Mouse (Mus musculus) c-Kit-positive CD71-negative TER-119-negative erythroid progenitor cells, embryonic 14.5 days (primary cell): ENCODE data around the gene Spop.
A peak's percentile ranks its signal among the peaks of the same experiment; 100 is the strongest.
"Not testable (repeated sequence)": the region's sequence is repeated elsewhere in the genome, so short reads cannot be mapped to it uniquely, and the experiment has no call there.

Experiments used
- DNase-seq: peaks from one replicate; pipeline ENCODE4 v3.0.0-alpha.2; 2013; ENCODE audit warnings: low read depth

The Spop gene

DNA sequence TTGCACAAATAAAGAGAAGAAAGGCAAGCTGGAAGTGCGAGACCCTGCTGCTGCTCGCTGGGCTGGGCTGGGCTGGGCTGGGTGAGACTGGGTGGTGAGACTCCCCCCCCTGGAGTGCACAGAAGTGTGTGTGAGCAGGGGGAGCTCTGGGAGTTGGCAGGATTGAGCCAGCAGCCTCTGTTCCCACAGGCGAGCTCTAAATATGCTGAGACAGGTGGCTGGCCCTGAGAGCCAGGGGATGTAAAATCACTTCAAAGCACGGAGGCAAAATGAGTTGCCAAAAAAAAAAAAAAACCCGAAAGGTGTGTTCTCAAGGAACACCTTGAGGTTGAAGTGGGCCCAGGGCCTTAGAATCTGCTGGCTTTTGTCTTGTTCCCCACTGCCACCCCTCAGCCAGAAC is 22.1 kb upstream of the Spop start:
- DNase-seq = no peak

GRCm38 (mm10) chr11:95392223-95392667 is 21.6 kb upstream of the Spop start:
- DNase-seq = no peak

GRCm38 (mm10) chr11:95392708-95393499 is 21.0 kb upstream of the Spop start:
- DNase-seq = no peak

DNA sequence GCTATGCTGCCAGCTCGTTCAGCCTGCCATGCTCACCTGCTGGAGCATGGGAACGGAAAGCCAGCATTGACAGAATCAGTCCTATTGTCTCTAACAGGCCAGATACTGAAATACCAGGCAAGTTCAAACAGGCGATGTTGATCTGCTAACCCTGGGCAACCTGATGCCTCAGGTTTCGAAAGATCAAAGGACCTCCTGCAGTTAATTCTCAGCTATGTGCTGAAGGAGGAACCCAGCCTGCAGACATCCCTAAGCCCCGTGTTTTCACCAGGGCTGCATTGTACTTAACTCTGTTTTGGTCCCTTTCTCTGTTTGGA is 20.4 kb upstream of the Spop start:
- DNase-seq = no peak

- DNase-seq = no peak
Measured at GRCm38 (mm10) chr11:95394112-95394511, 19.8 kb upstream of the Spop start.

- DNase-seq = no peak
Measured at GRCm38 (mm10) chr11:95396548-95396947, 17.3 kb upstream of the Spop start.

GRCm38 (mm10) chr11:95397843-95398835 is 15.7 kb upstream of the Spop start:
- peak; percentile 56 for DNase-seq

DNA sequence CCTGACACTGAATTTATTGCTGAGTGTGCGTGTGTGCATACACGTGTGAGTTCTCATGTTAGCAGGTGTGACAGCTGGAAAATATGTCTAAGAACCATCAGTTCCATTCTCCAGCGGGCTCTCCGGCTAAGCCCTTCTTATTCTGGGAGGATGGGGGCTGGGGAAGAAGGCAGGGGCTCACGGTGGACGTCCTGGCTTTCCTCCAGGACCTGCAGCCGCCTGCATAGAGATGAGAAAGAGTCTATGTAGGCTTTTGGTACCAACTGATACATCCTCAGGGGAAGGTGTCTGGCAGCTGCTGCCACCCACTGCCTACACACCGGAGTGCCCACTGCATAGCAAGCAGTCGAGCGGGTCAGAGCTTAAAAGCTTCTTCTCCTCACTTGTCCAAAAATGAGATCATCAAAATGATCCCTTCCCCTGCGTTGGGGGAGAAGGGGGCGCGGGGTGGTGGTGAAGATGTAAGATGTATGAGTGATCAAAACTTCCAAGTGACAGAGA is 14.3 kb upstream of the Spop start:
- DNase-seq = no peak

GRCm38 (mm10) chr11:95401568-95401967 is 12.3 kb upstream of the Spop start:
- DNase-seq = no peak

GRCm38 (mm10) chr11:95402196-95402595 is 11.7 kb upstream of the Spop start:
- DNase-seq = no peak

DNA sequence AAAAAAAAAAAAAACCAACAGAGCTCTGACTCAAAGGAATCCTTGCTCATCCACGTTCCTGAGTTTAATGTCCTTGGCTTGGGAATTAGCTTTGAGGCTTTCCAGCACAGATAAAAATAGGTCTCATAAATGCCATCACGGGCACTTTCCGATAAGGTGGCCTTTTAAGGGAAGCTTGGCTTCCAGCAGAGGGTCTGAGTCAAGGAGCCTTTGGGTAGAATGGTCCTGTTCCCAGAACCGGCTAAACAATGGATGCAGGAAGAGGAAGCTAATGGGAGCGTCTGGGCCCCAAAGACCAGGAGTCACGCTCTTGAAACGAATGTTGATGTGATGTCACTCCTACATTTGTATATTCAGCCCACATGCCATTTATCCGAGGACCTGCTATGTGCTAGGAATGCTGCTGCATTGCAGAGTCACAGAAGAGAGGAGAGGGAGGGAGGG is 11.2 kb upstream of the Spop start:
- no peak for DNase-seq

DNA sequence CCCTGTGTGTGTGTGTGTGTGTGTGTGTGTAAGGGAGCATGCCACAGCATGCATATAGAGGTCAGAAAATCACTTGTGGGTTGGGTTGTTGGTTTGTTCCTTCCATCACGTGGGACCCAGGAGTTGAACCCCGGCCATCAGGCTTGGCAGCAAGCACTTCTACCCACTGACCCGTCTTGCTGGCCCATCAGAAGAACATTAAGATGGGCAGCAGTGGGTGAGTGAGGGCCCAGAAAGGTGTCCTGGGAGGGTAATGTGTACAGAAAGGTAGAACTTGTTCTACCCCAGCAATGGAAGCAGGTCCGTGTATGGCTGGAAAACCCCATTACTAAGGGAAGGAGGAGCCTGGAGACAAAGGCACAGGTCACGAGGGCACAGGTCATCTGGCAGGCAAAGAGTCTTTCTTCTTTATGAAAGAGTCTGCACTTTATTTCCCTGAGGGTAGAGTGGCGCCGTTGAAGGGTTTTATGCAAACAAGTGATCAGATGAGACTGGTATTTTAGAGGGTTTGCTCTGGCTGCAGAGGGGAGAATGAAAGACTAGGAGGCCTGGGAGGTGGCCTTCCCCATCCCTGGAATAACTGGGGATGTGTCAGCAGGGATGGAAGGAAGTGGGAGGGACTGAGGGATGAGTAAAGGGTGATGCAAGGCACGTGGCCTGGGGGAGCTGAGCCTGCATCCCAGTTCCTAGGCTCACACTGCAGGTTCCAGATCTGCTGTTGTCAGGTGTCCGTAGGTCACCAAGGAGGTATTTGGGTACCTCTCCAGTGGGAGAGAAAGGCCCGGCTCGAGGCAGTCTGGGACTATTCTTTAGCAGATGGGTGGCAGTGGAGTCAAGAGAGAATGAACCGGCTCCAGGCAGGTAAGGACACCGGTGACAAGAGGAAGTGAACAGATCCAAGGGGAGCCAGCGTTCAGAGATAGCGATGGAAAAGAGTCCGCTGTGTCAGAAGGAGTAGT is 10.2 kb upstream of the Spop start:
- no peak for DNase-seq

- no peak for DNase-seq
Measured at GRCm38 (mm10) chr11:95405771-95406170, 8.1 kb upstream of the Spop start.

- not testable (repeated sequence) for DNase-seq
Measured at GRCm38 (mm10) chr11:95406398-95406797, 7.5 kb upstream of the Spop start.

- no peak for DNase-seq
Measured at GRCm38 (mm10) chr11:95409450-95410112, 4.3 kb upstream of the Spop start.

- no peak for DNase-seq
Measured at GRCm38 (mm10) chr11:95411453-95412013, 2.3 kb upstream of the Spop start.

- DNase-seq = no peak
Measured at GRCm38 (mm10) chr11:95412615-95413014, 1.3 kb upstream of the Spop start.

GRCm38 (mm10) chr11:95414536-95415161 is 769 bp downstream of the Spop start:
- peak; percentile 99 for DNase-seq

DNA sequence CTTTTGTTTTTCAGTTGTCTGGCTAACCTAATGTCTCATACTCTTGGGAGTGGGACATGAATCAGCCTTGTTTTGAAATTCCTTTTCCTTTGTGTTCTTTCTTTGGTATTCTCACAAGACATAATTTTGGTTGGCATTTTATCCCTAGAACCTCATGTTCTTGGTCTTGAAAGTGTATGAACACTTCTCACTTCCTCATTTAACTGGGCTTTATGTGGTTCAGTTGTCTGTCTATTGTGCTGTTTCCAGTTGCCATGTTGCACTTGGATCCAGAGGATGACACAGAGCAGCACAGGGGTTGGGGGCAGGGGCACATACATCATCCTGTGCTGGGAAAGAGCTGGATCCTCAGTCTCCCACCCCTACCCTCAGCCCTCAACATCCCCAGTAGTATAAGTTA is 2.1 kb downstream of the Spop start:
- DNase-seq = peak; percentile 19

DNA sequence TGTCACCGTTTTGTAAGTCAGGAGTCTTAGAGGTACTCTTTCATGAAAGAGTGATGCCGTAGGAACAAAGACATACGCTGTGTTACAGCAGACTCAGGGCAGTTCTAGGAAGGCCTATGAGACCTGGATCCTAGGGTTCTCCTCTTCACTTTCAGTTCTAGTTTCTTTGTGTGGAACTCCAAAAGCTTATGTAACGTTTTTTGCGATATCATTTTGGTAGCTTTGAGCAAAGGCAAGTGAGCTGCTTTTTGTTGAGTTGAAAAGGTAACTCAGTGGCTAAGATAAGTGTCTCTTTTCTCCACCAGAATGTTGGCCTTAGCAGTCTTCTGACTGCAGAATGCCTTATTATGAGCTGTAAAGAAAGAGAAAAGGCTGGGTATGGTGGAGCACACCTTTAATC is 3.5 kb downstream of the Spop start:
- no peak for DNase-seq
